Mouse (Mus musculus) lung, postnatal 0 days (tissue): ENCODE results near the gene Gm10272. TPM values are rescaled to one million over a fixed set of nuclear protein-coding genes. Genes with fewer than 3 reads are reported as not detected.

ENCODE experiments used
- ATAC-seq: fragments of 200-750 bp; cut with Nextera tagmentation; 2 replicates; pipeline ENCODE4 v1.8.0; 2017; ENCODE audit warnings: moderate library complexity
- DNase-seq: peaks from one replicate; pipeline ENCODE4 v3.0.0-alpha.2; 2016; ENCODE audit warnings: low spot score
- H3K27ac ChIP-seq: fragments of 300-500 bp; sonication (generic); 2 replicates; pipeline ENCODE4 v1.5.1; 2014; ENCODE audit warnings: antibody characterized with exemption, mild to moderate bottlenecking, low read length, mixed read lengths
- H3K27me3 ChIP-seq: fragments of 300-500 bp; sonication (generic); replicated peaks from 2 replicates; pipeline ENCODE4 v1.6.1; 2014; ENCODE audit warnings: low read length, mixed read lengths; ENCODE audit not compliant: insufficient read depth
- H3K36me3 ChIP-seq: fragments of 300-500 bp; sonication (generic); 2 replicates; pipeline ENCODE4 v1.6.1; 2014; ENCODE audit warnings: low read length, mixed read lengths; ENCODE audit not compliant: insufficient read depth
- H3K4me1 ChIP-seq: fragments of 300-500 bp; sonication (generic); 2 replicates; pipeline ENCODE4 v1.6.1; 2014; ENCODE audit warnings: antibody characterized with exemption, low read depth, low read length, mixed read lengths; ENCODE audit not compliant: insufficient read depth
- H3K4me2 ChIP-seq: fragments of 300-500 bp; sonication (generic); replicated peaks from 2 replicates; pipeline ENCODE4 v1.6.1; 2014; ENCODE audit warnings: low read depth, mild to moderate bottlenecking, low read length, moderate library complexity, mixed read lengths
- H3K4me3 ChIP-seq: fragments of 300-500 bp; sonication (generic); 2 replicates; pipeline ENCODE4 v1.5.1; 2014; ENCODE audit warnings: low read depth, low read length
- H3K9ac ChIP-seq: fragments of 300-500 bp; sonication (generic); replicated peaks from 2 replicates; pipeline ENCODE4 v1.6.1; 2014; ENCODE audit warnings: low read depth, mild to moderate bottlenecking
- H3K9me3 ChIP-seq: fragments of 300-500 bp; sonication (generic); 2 replicates; pipeline ENCODE4 v1.6.1; 2016; ENCODE audit warnings: low read length, mixed read lengths
- CTCF ChIP-seq: IDR thresholded peaks from 2 replicates; pipeline ENCODE4 v1.5.1; 2016; ENCODE audit warnings: antibody characterized with exemption, mild to moderate bottlenecking
- EP300 ChIP-seq: IDR thresholded peaks from 2 replicates; pipeline ENCODE4 v1.6.1; 2016; ENCODE audit warnings: antibody characterized with exemption, mild to moderate bottlenecking, control low read depth
- WGBS: fragments of 180-500 bp; shearing (Covaris S2); extraction: QIAGEN DNeasy Blood & Tissue Kit; methylation state at CpG from one replicate; pipeline ENCODE4 v1.1.7; 2014; 5-methylcytosine and 5-hydroxymethylcytosine counted together
- polyA plus RNA-seq: library from polyadenylated mRNA; unstranded; fragments of >200 nt; fragmentation: Nextera tagmentation; extraction: Ambion mirVana; gene quantifications from 2 replicates; pipeline ENCODE4 v1.2.1, GENCODE M21; 2015

The Gm10272 gene
- polyA plus RNA-seq: not detected in 2 replicates

- DNase-seq: no peak
- Histone ChIP-seq H3K27ac (no peak within 1 kb of the TSS), H3K4me2 (no peak within 1 kb of the TSS), H3K9me3 (no peaks in the 10 kb centered on the region), H3K9ac (no peak within 1 kb of the TSS), H3K4me3 (no peak within 1 kb of the TSS), H3K36me3 (no peaks in the 10 kb centered on the region), H3K4me1 (no peaks in the 10 kb centered on the region), H3K27me3 (no peaks in the 10 kb centered on the region)
- ATAC-seq: no peak
- TF ChIP-seq EP300 (no peak), CTCF (no peak)
- WGBS: 100% methylated on average over 1 of the region's 1 CpGs
Measured at GRCm38 (mm10) chr10:77706326-77706725, at the start of gene Gm10272. Gm10272 (plus strand) TSS chr10:77706626.

GRCm38 (mm10) chr10:77658286-77658994, 48.0 kb upstream of the Gm10272 start:
- ATAC-seq: peak; percentile 95
- no peaks in the 10 kb centered on the region for H3K9me3 ChIP-seq
- no peak overlapping the region for H3K9ac ChIP-seq
- no peak overlapping the region for H3K4me2 ChIP-seq
- peak; percentile 79 for DNase-seq
- no peaks in the 10 kb centered on the region for H3K36me3 ChIP-seq
- H3K27ac ChIP-seq: peak overlapping the region; percentile 66
- 41% methylated on average over 15 of the region's 15 CpGs for WGBS
- H3K4me3 ChIP-seq: no peak overlapping the region
- TF ChIP-seq CTCF (no peak), EP300 (no peak)
- H3K4me1 ChIP-seq: 0 out of 2 replicates have a peak, but pooled peaks cover 2% of the 10 kb centered on the region
- H3K27me3 ChIP-seq: no peaks in the 10 kb centered on the region

DNA sequence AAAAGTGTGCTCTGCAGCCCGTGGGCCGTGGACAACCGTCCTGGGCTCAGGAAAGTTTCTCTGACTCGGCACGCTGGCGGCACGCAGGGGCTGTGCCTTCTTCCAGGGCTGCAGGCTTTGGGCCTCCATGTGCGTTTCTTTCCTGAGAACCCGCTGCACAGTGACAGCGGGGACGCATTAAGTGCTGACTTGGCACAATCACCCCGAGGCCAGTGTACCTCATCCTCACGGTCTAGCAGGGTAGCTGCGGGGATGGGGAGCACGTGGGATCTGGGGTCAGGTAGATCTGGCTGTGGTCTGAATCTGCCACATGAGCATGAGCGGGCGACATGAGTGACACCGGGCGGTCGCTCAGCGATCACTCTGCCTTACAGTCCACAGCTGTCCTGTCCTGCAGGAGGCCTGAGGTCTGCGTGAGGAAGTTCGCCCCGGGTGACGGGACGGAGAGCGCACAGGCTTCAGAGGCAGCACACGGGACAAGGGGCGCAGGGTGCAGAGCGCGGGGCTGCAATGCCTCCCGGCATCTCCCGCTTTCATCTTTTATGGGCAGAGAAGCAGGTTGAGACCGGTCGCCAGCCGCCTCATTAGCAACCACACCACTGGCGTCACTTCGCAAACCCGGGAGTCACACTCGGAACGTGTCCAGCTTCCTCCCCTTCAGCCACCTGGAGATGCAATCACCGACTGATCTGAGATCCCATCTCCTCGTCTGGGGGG, 42.3 kb upstream of the Gm10272 start:
- WGBS: 40% methylated on average over 43 of the region's 43 CpGs

GRCm38 (mm10) chr10:77666342-77666741, 40.1 kb upstream of the Gm10272 start:
- H3K4me3 ChIP-seq: no peak overlapping the region

More for the DNA sequence above, 42.3 kb upstream of the Gm10272 start:
- Histone ChIP-seq H3K27ac (no peak overlapping the region), H3K4me3 (no peak overlapping the region), H3K36me3 (no peaks in the 10 kb centered on the region), H3K9me3 (no peaks in the 10 kb centered on the region), H3K4me2 (no peak overlapping the region), H3K4me1 (no peaks in the 10 kb centered on the region), H3K27me3 (no peaks in the 10 kb centered on the region), H3K9ac (no peak overlapping the region)
- ATAC-seq (no peak), DNase-seq (no peak)
- TF ChIP-seq EP300 (no peak), CTCF (no peak)

GRCm38 (mm10) chr10:77667402-77667801, 39.0 kb upstream of the Gm10272 start:
- no peak overlapping the region for H3K4me2 ChIP-seq
- ATAC-seq (no peak), DNase-seq (no peak)
- H3K36me3 ChIP-seq: no peaks in the 10 kb centered on the region
- no peaks in the 10 kb centered on the region for H3K9me3 ChIP-seq
- no peak overlapping the region for H3K4me3 ChIP-seq
- no peaks in the 10 kb centered on the region for H3K4me1 ChIP-seq
- H3K27ac ChIP-seq: no peak overlapping the region
- H3K27me3 ChIP-seq: no peaks in the 10 kb centered on the region
- no peak overlapping the region for H3K9ac ChIP-seq
- TF ChIP-seq CTCF (no peak), EP300 (no peak)
- WGBS: 67% methylated on average over 4 of the region's 4 CpGs

More at GRCm38 (mm10) chr10:77666342-77666741, 40.1 kb upstream of the Gm10272 start:
- ATAC-seq: 0 out of 2 replicates have a peak, but pooled peaks have one; percentile 14
- H3K27ac ChIP-seq: no peak overlapping the region
- no peaks in the 10 kb centered on the region for H3K4me1 ChIP-seq
- H3K9me3 ChIP-seq: no peaks in the 10 kb centered on the region
- no peak overlapping the region for H3K9ac ChIP-seq
- WGBS: 66% methylated on average over 8 of the region's 8 CpGs
- no peaks in the 10 kb centered on the region for H3K27me3 ChIP-seq
- no peak for DNase-seq
- TF ChIP-seq CTCF (no peak), EP300 (no peak)
- no peaks in the 10 kb centered on the region for H3K36me3 ChIP-seq
- H3K4me2 ChIP-seq: no peak overlapping the region

- no peak for DNase-seq
- no peak overlapping the region for H3K9ac ChIP-seq
- H3K9me3 ChIP-seq: no peaks in the 10 kb centered on the region
- no peak overlapping the region for H3K27ac ChIP-seq
- no peaks in the 10 kb centered on the region for H3K27me3 ChIP-seq
- H3K4me1 ChIP-seq: no peaks in the 10 kb centered on the region
- no peak for ATAC-seq
- no peak overlapping the region for H3K4me2 ChIP-seq
- TF ChIP-seq CTCF (no peak), EP300 (no peak)
- H3K4me3 ChIP-seq: no peak overlapping the region
- WGBS: 70% methylated on average over 4 of the region's 4 CpGs
- no peaks in the 10 kb centered on the region for H3K36me3 ChIP-seq
Measured at GRCm38 (mm10) chr10:77670710-77671109, 35.7 kb upstream of the Gm10272 start.
